Mouse (Mus musculus) G1E (cell line): ENCODE measurements at regions not wholly inside any gene's neighbourhood (a gene's known extent, or its start where the extent isn't known, plus 50 kb on each side); places are given as distances from the start of the nearest gene placed in this dataset.

Experiments
- CTCF ChIP-seq: IDR thresholded peaks from 2 replicates; pipeline ENCODE4 v1.5.1; 2012; ENCODE audit warnings: low read depth, low read length, inconsistent platforms, mixed read lengths
- GATA1 ChIP-seq: IDR thresholded peaks from 2 replicates; pipeline ENCODE4 v1.6.1; 2012; ENCODE audit warnings: borderline replicate concordance, low read length, inconsistent platforms, mixed read lengths
- POLR2AphosphoS5 ChIP-seq: IDR thresholded peaks from 2 replicates; pipeline ENCODE4 v1.6.1; 2012; ENCODE audit warnings: low read depth, low read length, inconsistent platforms; ENCODE audit not compliant: insufficient replicate concordance

DNA sequence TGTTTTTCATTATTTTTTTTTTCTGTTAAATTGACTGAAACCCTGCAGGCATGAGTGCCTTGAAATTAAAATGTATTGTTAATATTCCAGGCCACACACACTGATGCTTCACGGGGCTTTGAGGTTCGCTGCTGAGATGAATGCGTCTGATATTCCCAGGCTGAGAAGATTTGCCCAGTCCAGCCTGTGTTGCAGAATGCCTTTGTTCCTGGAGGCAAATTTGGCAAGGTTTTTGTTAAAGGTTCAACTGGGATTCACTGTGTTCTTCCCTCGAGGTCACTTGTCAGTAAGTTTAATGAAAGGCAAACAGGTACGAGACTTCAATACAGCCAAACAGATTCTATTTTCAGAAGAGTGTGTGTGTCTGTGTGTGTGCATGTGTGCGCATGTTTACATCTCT lies 50.0 kb upstream of the Cachd1 start:
- TF ChIP-seq CTCF: no peak
- TF ChIP-seq POLR2AphosphoS5: no peak
- no peak for TF ChIP-seq GATA1
